ENCODE assay signal across 8 mouse cellular contexts in the genomic region with DNA sequence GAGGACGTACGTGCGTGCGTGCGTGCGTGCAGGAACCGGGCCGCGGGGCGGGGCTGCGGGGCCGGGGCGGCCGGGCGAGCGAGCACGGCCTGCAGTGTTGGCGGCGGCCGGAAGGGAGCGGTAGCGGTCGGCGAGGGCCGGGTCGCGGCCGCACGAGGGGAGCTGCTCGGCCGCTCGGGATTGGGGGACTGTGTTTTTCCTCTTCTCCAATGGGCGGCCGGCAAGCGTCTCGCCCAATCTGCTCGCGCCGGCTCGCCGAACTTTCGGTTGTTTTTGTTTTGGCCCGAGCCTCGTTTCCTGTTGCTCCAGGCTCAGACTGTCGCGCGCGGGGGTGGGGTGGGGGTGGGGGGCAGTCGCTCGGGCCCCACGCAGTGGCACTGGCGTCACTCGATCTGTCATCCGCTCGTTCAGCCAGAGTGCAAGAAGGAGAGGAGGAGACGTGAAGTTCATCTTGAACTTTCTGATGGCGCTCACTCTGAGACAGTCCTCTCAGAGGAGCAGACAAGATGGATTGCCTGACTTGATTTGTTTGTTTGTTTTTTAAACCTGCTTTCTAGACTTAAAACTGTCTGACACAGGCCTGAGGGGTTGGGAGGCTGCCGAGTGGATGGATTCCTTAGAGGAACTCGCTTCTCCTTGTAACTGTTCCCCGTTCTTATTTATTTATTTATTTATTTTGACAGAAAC. TPM values are rescaled to one million over a fixed set of nuclear protein-coding genes. Genes with fewer than 3 reads are reported as not detected.
DNase-seq lines count a peak whose midpoint lies in the region; ATAC-seq and TF ChIP-seq lines count a peak whose summit lies in the region.

No protein-coding gene starts in this region.

- peak overlapping the region; percentile 100 for H3K27ac ChIP-seq in embryonic facial prominence, embryonic 15.5 days (replicated peaks)
- peak overlapping the region; percentile 100 for H3K27ac ChIP-seq in heart, embryonic 12.5 days (ENCODE audit: poor library complexity, severe bottlenecking)
- peak overlapping the region; percentile 100 for H3K27ac ChIP-seq in kidney, embryonic 16.5 days (ENCODE audit: low read length)
- peak overlapping the region; percentile 97 for H3K27ac ChIP-seq in liver, embryonic 15.5 days (replicated peaks)
- peak overlapping the region; percentile 100 for H3K27ac ChIP-seq in stomach, postnatal 0 days (replicated peaks)

- ATAC-seq in embryonic facial prominence, embryonic 15.5 days (ENCODE audit: insufficient number of reproducible peaks, low FRiP score, low TSS enrichment, low read depth), result peak; percentile 91
- ATAC-seq in heart, embryonic 12.5 days (ENCODE audit: insufficient number of reproducible peaks, low FRiP score), result peak; percentile 94
- peak; percentile 92 for ATAC-seq in kidney, embryonic 16.5 days (ENCODE audit: low FRiP score, low TSS enrichment)
- peak; percentile 94 for ATAC-seq in liver, embryonic 15.5 days (ENCODE audit: insufficient read depth)
- peak; percentile 94 for ATAC-seq in stomach, postnatal 0 days (ENCODE audit: low FRiP score, low TSS enrichment)

- TF ChIP-seq EP300 in stomach, postnatal 0 days (optimal IDR thresholded peaks at IDR 0.05), result no peak

- H3K4me2 ChIP-seq in embryonic facial prominence, embryonic 15.5 days (replicated peaks), result peak overlapping the region; percentile 88
- H3K4me2 ChIP-seq in heart, embryonic 12.5 days, result peak overlapping the region; percentile 82
- H3K4me2 ChIP-seq in kidney, embryonic 16.5 days (replicated peaks; ENCODE audit: low read depth, low read length), result peak overlapping the region; percentile 83
- H3K4me2 ChIP-seq in liver, embryonic 15.5 days, result peak overlapping the region; percentile 99
- H3K4me2 ChIP-seq in stomach, postnatal 0 days (replicated peaks; ENCODE audit: low read depth), result peak overlapping the region; percentile 79

- TF ChIP-seq CTCF in stomach, postnatal 0 days (IDR thresholded peaks at IDR 0.05; ENCODE audit: low read depth), result peak; percentile 66

- H3K9ac ChIP-seq in embryonic facial prominence, embryonic 15.5 days, result peak overlapping the region; percentile 100
- H3K9ac ChIP-seq in heart, embryonic 12.5 days, result peak overlapping the region; percentile 98
- peak overlapping the region; percentile 100 for H3K9ac ChIP-seq in kidney, embryonic 16.5 days (replicated peaks; ENCODE audit: low read length)
- peak overlapping the region; percentile 95 for H3K9ac ChIP-seq in liver, embryonic 15.5 days
- H3K9ac ChIP-seq in stomach, postnatal 0 days (ENCODE audit: low read length), result peak overlapping the region; percentile 100

- no peaks in the 10 kb centered on the region for H3K27me3 ChIP-seq in embryonic facial prominence, embryonic 15.5 days
- H3K27me3 ChIP-seq in heart, embryonic 12.5 days (replicated peaks), result 0 out of 2 replicates have a peak, but pooled peaks cover 5% of the 10 kb centered on the region
- H3K27me3 ChIP-seq in kidney, embryonic 16.5 days (ENCODE audit: insufficient read depth, low read length), result no peaks in the 10 kb centered on the region
- peaks cover 16% of the 10 kb centered on the region for H3K27me3 ChIP-seq in liver, embryonic 15.5 days
- H3K27me3 ChIP-seq in stomach, postnatal 0 days (ENCODE audit: control insufficient read depth, insufficient read depth, low read length), result no peaks in the 10 kb centered on the region

- H3K4me1 ChIP-seq in embryonic facial prominence, embryonic 15.5 days, result peaks cover 12% of the 10 kb centered on the region
- H3K4me1 ChIP-seq in heart, embryonic 12.5 days (replicated peaks), result peaks cover 14% of the 10 kb centered on the region
- peaks cover 11% of the 10 kb centered on the region for H3K4me1 ChIP-seq in kidney, embryonic 16.5 days (ENCODE audit: insufficient read depth, low read length)
- H3K4me1 ChIP-seq in liver, embryonic 15.5 days (replicated peaks), result peaks cover 23% of the 10 kb centered on the region
- peaks cover 3% of the 10 kb centered on the region; the same call in 1 of the 2 replicates for H3K4me1 ChIP-seq in stomach, postnatal 0 days (replicated peaks; ENCODE audit: control insufficient read depth, insufficient read depth)

- no peaks in the 10 kb centered on the region for H3K9me3 ChIP-seq in embryonic facial prominence, embryonic 15.5 days (replicated peaks)
- no peaks in the 10 kb centered on the region for H3K9me3 ChIP-seq in heart, embryonic 12.5 days (replicated peaks)
- no peaks in the 10 kb centered on the region for H3K9me3 ChIP-seq in kidney, embryonic 16.5 days (ENCODE audit: low read length)
- H3K9me3 ChIP-seq in liver, embryonic 15.5 days (replicated peaks), result no peaks in the 10 kb centered on the region
- H3K9me3 ChIP-seq in stomach, postnatal 0 days (ENCODE audit: control insufficient read depth, low read length), result no peaks in the 10 kb centered on the region

- DNase-seq in CD4-positive, CD25-positive, alpha-beta regulatory T cell, adult 2 months (ENCODE audit: low read depth, low spot score), result peak; percentile 97
- DNase-seq in brain, adult 2 months (ENCODE audit: low read depth, low spot score), result peak; percentile 96
- peak; percentile 94 for DNase-seq in neural tube, embryonic 10.5 days (ENCODE audit: extremely low spot score, low spot score)
- peak; percentile 95 for DNase-seq in stomach, postnatal 0 days (ENCODE audit: low spot score)

- peaks cover 6% of the 10 kb centered on the region for H3K36me3 ChIP-seq in embryonic facial prominence, embryonic 15.5 days
- H3K36me3 ChIP-seq in heart, embryonic 12.5 days, result peaks cover 6% of the 10 kb centered on the region; the same call in 1 of the 2 replicates
- no peaks in the 10 kb centered on the region for H3K36me3 ChIP-seq in kidney, embryonic 16.5 days (ENCODE audit: insufficient read depth, low read length)
- no peaks in the 10 kb centered on the region for H3K36me3 ChIP-seq in liver, embryonic 15.5 days (replicated peaks)
- H3K36me3 ChIP-seq in stomach, postnatal 0 days (ENCODE audit: control insufficient read depth, insufficient read depth, low read length), result no peaks in the 10 kb centered on the region

- under 1% methylated on average over 45 of the region's 60 CpGs for WGBS in embryonic facial prominence, embryonic 15.5 days
- under 1% methylated on average over 60 of the region's 60 CpGs for WGBS in heart, embryonic 12.5 days
- 1% methylated on average over 32 of the region's 60 CpGs for WGBS in kidney, embryonic 16.5 days
- WGBS in liver, embryonic 15.5 days (ENCODE audit: insufficient replicate concordance), result under 1% methylated on average over 60 of the region's 60 CpGs
- under 1% methylated on average over 57 of the region's 60 CpGs for WGBS in stomach, postnatal 0 days

- peak overlapping the region; percentile 96 for H3K4me3 ChIP-seq in embryonic facial prominence, embryonic 15.5 days (replicated peaks)
- H3K4me3 ChIP-seq in heart, embryonic 12.5 days, result peak overlapping the region; percentile 71
- H3K4me3 ChIP-seq in kidney, embryonic 16.5 days (ENCODE audit: low read length), result peak overlapping the region; percentile 85
- peak overlapping the region; percentile 79 for H3K4me3 ChIP-seq in liver, embryonic 15.5 days (replicated peaks)
- peak overlapping the region; percentile 97 for H3K4me3 ChIP-seq in stomach, postnatal 0 days (ENCODE audit: low read depth, low read length)

RNA-seq across cellular contexts. Expression of gene Kmt5b, which starts 1.6 kb away (rescaled TPM):
- polyA plus RNA-seq in embryonic facial prominence, embryonic 15.5 days (2015; fragmentation: Nextera tagmentation; extraction: Ambion mirVana), result 24.7 and 29.3 TPM in 2 replicates
- 29.3 and 32.9 TPM in 2 replicates for polyA plus RNA-seq in heart, embryonic 12.5 days (2016; fragmentation: Nextera tagmentation; extraction: Ambion mirVana)
- polyA plus RNA-seq in kidney, embryonic 16.5 days (2015; fragmentation: Nextera tagmentation; extraction: Ambion mirVana), result 28.1 and 30.6 TPM in 2 replicates
- polyA plus RNA-seq in liver, embryonic 15.5 days (2015; fragmentation: Nextera tagmentation; extraction: Ambion mirVana), result 6.1 and 6.6 TPM in 2 replicates
- 11.6 and 12.4 TPM in 2 replicates for polyA plus RNA-seq in stomach, postnatal 0 days (2015; fragmentation: Nextera tagmentation; extraction: Ambion mirVana)

Comparison
In these comparisons a context has a peak if more than half of its experiments do, and no peak if none do; other contexts are left out.
1. Peak in every context shown above with its lines: DNase-seq, ATAC-seq, H3K4me3 ChIP-seq and H3K27ac ChIP-seq.